Mouse (Mus musculus): Measurements from ENCODE around the gene Rhobtb1.

DNA sequence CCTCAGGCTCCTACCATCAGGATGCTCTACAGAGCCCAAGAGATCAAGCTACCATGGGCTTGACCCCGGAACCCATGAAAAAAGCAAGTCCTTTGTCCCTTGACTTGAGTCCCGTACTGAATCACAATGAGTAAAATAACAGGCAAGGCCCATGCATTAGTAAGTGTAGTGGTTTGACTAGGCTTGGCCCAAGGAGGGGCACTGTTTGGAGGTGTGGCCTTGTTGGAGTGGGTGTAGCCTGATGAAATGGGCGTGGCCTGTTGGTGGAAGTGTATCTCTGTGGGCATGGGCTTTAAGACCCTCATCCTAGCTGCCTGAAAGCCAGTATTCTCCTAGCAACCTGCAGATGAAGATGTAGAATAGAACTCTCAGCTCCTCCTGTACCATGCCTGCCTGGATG lies 153.6 kb downstream of the Rhobtb1 start:
- TF ChIP-seq CTCF (IDR thresholded peaks at IDR 0.05; ENCODE audit: low read depth, low read length) (no peak), POLR2A (IDR thresholded peaks at IDR 0.05; ENCODE audit: borderline replicate concordance, low read depth, low read length) (no peak)
